Mouse (Mus musculus) megakaryocyte-erythroid progenitor cell, adult 5-6 weeks (primary cell): ENCODE data around the gene Trhde. TPM values are rescaled to one million over a fixed set of nuclear protein-coding genes. Genes with fewer than 3 reads are reported as not detected.

Source experiments
- ATAC-seq: replicated peaks from 2 replicates; pipeline ENCODE4 v1.8.0; 2016; ENCODE audit warnings: mild to moderate bottlenecking, inconsistent platforms; ENCODE audit not compliant: severe bottlenecking, poor library complexity, low FRiP score, low TSS enrichment
- total RNA-seq, 2 experiments: library from RNA; stranded (forward) in 1 of 2; stranded (reverse) in 1 of 2; fragments of 200-1000, 215-1000 nt in 1 of 2; fragments of >200 nt in 1 of 2; fragmentation: Nextera tagmentation in 1 of 2; gene quantifications; 2 replicates each; pipeline ENCODE4 v1.2.3; 2014 to 2017

Trhde gene
- total RNA-seq, 2 experiments from 2014 or later: not detected

DNA sequence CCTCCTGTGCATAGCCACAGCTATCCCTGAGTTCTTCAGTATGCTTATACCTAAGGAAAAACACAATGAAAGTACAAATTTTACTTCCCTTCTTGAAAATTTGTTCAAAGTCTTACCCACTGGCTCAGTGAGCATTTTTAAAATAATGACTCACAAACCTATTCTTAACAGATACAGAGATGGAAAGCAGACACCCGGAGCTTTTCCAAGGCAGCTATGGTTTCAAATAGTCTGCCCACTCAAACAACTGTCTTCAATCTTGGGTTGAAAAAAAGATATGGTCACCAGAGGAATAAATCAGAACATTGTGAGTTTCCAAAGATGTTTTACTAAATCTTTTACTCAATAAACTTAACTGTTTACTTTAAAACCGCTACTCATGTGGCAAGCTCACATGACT is 64.5 kb downstream of the Trhde start:
- no peak for ATAC-seq

DNA sequence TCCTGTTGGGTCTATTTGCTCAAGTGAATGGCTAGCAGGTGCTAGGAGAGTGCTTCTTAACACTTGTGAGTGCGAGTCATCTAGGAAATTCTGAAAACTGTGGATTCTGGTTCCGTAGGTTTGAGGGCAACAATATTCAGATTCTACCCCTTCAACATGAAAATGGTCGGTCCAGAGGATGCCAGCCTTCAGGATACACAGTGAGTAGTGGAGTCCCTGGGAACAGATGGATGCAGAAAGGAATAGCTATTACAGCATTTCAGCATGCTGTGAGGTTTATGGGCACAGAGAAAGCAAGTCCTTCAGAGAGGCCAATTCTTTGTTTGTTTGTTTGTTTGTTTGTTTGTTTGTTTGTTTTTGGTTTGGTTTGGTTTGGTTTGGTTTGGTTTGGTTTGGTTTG is 65.7 kb downstream of the Trhde start:
- ATAC-seq: no peak

- no peak for ATAC-seq
These were observed 66.4 kb downstream of the Trhde start for GRCm38 (mm10) chr10:114735678-114736077.

DNA sequence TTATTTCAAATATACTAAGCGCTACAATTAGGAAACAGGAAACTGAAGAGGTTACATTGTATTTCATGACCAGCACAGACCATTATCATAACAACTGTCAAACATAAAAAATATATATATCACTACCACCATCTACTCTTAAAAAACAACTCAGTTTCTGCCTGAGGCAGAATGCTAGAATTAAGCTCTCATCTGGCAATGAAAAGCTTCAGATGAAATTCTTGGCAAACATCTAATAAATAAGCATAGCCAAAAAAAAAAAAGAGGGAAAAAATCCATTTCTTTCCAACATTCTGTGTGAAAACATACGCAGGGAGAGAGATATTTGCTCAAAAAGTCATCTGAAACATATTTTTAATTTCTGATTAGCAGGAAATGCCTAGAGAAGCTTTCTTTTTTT is 67.0 kb downstream of the Trhde start:
- no peak for ATAC-seq

DNA sequence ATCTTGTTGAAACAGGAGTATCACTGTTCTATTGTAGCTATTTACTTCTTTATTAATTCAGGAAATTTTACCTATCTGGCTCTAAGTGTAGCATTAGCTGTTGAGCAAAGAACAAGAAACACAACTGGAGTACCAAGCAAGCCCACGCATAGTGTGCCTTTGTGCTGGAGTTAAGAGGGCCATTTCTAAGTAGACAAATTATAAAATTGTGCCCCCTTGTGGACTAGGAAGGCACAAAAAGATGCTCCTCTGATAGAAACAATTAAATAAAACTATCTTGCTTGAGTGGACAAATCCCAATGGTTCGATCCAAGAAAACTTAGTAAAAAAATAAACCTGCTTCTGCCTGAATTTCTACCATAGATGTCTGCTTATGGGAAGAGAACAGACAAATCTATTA is 76.5 kb downstream of the Trhde start:
- no peak for ATAC-seq

DNA sequence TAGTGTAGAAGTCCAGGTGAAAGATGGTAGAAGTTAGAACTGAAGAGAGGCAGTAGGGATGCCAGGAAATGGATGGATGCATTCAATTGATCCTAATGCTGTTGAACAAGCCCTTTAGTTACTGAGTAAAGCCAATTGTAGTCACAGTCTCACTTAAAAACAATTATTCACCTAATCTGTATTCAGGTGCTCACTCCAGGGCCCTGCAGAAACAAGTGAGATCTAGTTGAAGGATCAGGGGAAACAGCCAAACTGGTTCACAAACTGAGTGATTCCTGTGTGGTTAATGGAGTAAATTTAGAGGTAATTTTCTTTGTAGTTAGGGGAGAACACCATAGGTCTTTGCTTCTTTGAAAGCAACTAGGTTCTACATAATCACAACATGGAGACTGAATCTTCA is 100.3 kb downstream of the Trhde start:
- ATAC-seq: no peak

DNA sequence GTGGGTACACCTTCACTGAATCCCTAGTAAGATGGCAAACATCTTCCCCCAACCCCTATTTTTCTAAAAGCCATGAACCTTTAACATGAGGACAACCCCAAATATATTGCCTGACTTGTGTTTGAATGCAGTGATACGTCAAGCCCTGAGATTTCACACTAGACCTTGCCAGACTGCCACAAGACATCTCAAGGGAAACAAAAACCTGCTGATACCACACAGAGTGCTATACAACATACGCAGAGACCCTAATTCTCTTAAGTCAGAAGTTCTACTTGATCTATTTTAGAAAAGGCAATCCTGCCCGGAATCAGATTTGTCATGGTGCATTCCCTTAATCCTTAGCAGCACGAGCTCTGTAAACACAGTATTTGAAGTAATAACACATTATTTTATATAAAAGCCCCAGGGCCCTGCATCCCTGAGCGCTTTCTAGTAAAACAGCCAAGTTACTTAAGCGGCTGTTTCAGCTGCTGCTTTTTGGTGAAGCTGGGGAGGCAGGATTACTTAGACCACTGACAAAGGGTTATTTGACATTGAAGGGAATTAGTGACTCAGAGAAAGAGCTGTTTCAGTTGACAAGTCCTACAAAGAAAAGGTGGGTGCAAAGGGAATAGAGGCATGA is 130.2 kb downstream of the Trhde start:
- no peak for ATAC-seq

GRCm38 (mm10) chr10:114593046-114593445 is 209.1 kb downstream of the Trhde start:
- ATAC-seq: no peak

GRCm38 (mm10) chr10:114578926-114579325 is 223.2 kb downstream of the Trhde start:
- no peak for ATAC-seq

DNA sequence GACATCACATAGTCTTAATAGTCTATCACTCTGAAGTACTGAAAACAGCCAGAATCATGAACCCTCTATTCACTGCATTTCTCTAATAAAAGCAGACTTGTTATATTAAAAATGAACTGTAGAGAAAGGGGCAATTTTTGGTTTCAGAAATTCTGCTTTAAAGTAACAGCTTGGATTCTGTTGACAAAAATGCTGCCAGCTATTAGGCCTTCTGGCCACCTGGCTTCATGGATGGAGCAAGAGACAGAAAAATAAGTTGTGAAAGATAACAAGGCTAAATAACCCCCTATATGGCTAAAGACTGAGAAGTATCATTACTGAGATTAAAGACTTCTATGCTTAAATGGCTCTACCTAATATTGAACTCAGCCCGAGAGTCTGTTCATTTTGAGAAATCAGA is 234.2 kb downstream of the Trhde start:
- ATAC-seq: no peak

- ATAC-seq: no peak
These were observed 292.9 kb downstream of the Trhde start for GRCm38 (mm10) chr10:114509186-114509585.

- no peak for ATAC-seq
These were observed 313.3 kb downstream of the Trhde start for GRCm38 (mm10) chr10:114488806-114489205.

- ATAC-seq: no peak
These were observed 346.5 kb downstream of the Trhde start for GRCm38 (mm10) chr10:114455591-114455990.

DNA sequence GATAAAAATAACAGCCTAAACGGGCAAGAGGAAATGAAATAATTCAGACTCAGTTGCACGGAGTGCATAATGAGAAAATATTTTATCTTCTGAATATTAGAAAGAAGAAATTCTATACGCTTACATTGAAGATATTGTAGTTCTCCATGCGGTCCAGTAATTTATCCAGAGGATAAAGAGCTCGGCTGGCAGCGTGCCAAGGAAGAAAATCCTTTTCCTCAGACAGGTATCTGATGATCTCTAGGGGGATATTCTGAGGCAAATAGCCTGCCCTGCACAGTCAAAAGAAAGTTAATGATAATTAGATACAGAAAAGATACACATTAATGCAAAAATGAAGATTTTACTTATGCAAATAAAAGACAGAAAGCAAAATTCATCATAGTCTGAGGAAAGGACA is 354.0 kb downstream of the Trhde start:
- no peak for ATAC-seq

GRCm38 (mm10) chr10:114418956-114419530 is 383.1 kb downstream of the Trhde start:
- ATAC-seq: no peak

DNA sequence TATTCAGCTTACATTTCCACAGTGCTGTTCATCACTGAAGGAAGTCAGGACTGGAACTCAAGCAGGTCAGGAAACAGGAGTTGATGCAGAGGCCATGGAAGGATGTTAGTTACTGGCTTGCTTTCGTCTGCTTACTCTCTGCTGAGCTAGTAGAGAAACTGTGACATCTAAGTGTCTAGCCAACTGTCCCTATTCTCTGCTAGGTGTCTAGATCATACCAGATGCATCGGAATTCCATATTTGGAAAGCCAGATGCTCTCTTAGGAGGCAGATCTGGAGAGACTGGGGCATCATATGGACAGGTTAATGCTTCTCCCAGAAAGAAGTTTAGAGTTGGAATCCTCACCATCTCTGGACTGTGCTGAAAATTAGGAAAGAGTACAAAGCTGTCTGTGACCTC is 386.4 kb downstream of the Trhde start:
- ATAC-seq: no peak

DNA sequence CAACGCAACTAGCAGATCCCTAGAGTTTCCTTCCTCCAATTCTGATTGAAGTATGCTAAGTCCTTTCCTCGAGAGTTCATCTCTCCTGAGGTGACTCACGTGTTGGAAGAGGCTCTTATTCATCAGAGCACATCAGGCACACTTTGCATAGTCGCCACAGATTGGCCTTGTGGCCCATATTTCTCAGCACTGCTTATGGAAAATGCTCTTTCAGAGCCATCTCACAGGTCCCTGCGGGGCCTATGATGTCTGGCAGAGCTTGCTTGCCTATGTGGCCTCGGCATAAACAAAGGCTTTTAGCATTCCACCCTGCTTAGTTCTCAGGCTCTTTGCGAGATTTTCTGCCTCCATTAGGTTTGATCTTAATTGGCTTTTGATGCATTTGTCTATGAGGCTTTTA is 396.8 kb downstream of the Trhde start:
- ATAC-seq: no peak

DNA sequence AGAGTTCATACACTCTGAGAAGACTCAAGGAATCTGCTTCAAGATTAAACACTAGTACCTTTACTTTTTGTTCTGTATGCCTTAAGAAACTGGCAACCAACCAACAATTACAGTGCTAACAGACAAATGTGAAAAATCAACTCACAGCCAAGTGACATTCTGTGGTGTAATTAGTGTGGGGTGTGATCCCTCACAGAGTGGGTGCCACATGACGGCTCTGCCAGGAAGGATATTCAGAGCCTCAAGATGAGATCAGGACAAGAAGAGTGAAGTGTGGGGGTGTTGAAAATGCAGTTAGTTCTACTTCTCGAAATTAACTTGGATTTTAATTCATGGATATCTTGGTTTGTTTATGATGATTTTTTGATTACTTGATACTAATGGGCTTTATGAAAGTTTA is 398.3 kb downstream of the Trhde start:
- ATAC-seq: no peak

- no peak for ATAC-seq
These were observed 431.3 kb downstream of the Trhde start for GRCm38 (mm10) chr10:114370804-114371203.

DNA sequence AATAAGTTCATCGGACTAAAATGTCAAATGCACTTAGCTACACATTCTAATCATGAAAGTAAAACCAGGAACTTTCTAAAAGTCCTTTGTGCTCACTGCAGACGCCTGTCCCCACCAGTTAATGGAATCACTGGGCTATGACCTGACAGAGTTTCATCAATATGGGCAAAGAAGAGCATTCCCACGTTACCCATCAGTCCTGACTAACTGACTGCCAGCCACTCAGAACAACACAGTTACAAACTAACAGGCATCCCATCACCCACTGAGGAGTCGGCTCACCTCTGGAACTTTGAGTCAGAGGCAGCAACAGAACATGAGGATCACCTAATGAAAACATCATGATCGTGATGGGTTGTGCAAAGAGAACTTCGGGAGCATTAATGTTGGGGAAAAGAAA is 438.7 kb downstream of the Trhde start:
- no peak for ATAC-seq

GRCm38 (mm10) chr10:114362631-114363030 is 439.5 kb downstream of the Trhde start:
- ATAC-seq: no peak
